Mouse (Mus musculus) bone marrow, adult 2 months (tissue): Measurements from ENCODE around the gene Wwc2.
A peak's percentile ranks its signal among the peaks of the same experiment; 100 is the strongest.

Source experiments
- CTCF ChIP-seq: fragments of 200-500 bp; IDR thresholded peaks from 2 replicates; pipeline ENCODE4 v1.5.1; 2011; ENCODE audit warnings: low read length, control low read depth; ENCODE audit not compliant: control insufficient read depth, insufficient read depth
- POLR2A ChIP-seq: fragments of 200-500 bp; IDR thresholded peaks from 2 replicates; pipeline ENCODE4 v1.6.1; 2011; ENCODE audit warnings: low read depth, mild to moderate bottlenecking, control low read depth, low read length, borderline replicate concordance; ENCODE audit not compliant: control insufficient read depth

DNA sequence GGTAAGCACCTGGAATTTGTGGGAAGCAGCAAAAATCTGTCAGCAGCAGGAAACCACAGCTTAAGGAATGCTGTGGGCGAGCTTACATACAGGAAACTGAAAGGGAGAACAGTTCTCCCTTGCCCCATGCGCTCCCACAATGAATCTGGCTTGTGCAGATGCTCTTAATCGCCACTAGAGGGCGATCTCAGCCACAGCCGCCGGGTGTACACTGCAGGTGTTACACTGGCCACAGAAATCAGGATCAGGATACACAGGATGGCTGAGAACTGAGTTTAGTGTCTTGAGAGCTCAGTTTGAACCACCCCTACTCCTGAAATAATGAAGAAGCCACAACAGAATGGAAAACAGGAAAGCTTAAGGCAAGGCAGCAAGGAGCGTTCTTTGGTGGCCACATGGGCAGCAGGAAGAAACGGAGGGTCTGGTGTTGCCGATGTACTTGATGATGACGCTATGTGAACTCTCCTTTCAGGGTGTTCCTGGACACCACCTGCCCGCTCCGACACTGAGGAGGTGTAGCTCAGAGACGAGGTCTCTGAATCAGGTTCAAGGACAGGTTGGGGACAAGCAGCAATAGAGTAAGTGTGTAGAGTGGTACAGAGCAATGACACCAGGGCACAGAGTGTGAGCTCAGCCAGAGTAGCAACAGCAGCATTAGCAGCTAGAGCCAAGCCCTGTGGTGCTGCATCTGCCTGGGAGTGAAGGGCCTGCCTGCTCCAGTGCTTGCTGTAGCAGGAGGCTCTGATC lies 118.2 kb downstream of the Wwc2 start:
- peak; percentile 90 for TF ChIP-seq CTCF
- TF ChIP-seq POLR2A = no peak
